Mouse (Mus musculus) naive thymus-derived CD4-positive, alpha-beta T cell, adult 2 months (primary cell): ENCODE results near the gene Gm42517.
A peak's percentile ranks its signal among the peaks of the same experiment; 100 is the strongest.

Source experiments
- DNase-seq: peaks from one replicate; pipeline ENCODE4 v3.0.0-alpha.2; 2011; ENCODE audit warnings: low read depth

Gene Gm42517

GRCm38 (mm10) chr5:108349511-108350148, 18.1 kb downstream of the Gm42517 start:
- peak; percentile 2 for DNase-seq

DNA sequence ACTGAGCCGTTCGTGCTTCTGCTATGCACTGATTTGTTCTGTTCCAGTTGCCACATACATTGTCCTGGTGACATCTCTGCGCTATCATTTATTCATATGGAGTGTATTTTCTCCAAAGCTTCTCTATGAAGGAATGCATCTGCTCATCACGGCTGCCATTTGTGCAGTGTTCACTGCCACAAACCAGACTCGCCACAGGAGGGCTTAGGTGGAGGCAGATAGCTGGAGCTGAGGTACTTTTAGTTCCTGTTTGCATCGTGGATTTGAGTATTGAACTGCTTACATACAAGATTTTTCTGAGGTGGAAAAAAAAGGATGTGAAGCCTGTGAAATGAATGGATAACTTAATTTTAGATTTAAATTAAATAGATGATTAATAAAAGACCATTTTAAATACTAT, 19.9 kb downstream of the Gm42517 start:
- DNase-seq, result no peak

DNA sequence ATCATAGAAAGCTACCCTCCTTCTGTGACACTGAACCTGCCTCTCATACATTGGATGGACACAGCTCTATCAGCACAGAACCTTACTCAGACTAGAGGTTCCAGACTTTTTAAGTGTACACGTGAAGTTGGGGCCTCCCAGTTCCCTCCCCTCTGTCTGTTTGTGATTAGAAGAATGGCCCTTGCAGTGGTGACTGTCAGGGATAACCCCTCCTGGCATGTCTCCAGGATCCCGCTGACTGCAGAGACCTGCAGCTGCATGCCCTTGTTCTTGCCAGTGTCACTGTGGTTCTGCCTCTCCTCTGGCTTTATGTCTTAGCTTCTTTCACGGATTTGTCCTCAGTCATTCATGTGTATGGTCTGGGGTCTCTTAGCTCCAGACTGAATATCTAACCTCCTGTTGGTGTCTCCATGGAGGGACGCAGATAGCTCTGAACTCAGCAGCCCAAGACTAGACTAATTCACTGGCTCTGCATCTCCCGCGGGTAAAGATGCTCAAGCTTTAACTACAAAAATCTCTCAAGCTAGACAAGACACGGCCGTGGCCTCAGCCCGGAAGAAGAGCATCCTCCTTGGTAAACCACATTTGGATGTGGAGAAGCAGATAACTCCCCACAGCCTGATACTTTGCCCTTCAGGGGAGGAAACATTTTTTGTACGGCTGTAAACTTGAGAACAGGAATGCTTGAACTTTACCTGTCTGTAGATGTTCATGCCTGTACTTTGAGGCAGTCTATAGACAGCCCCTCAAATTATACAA, 22.2 kb downstream of the Gm42517 start:
- DNase-seq, result no peak

DNA sequence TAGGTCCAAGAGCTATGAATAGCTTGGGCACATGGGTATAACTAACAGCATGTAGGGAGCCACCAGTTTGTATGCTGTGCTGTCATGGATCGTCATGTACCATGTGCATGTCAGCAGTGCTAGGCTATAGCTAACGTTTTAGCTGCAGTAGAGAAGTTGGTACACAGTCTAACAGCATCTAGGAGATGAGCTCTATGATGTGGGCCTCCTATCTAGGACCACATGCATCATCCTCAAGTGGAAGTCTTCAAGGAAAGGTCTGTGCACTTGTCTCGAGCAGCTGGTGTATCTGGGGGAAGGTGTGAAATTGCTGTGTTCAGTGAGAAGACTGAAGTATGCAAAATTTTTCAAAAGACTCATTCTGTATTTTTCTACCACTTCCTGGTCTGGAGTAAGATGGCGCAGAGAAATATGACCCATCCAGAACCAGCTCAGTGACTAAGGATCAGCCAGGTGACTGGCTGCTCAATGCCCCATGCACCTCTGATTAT, 24.0 kb downstream of the Gm42517 start:
- DNase-seq, result no peak

GRCm38 (mm10) chr5:108338049-108338448, 29.7 kb downstream of the Gm42517 start:
- DNase-seq, result no peak

- no peak for DNase-seq
Measured at GRCm38 (mm10) chr5:108337385-108337784, 30.3 kb downstream of the Gm42517 start.

GRCm38 (mm10) chr5:108331051-108331450, 36.7 kb downstream of the Gm42517 start:
- DNase-seq, result no peak
